Mouse (Mus musculus) embryonic facial prominence, embryonic 12.5 days (tissue): ENCODE results near the gene Polg2. TPM values are rescaled to one million over a fixed set of nuclear protein-coding genes. Genes with fewer than 3 reads are reported as not detected.
"Not testable (repeated sequence)": the region's sequence is repeated elsewhere in the genome, so short reads cannot be mapped to it uniquely, and the experiment has no call there.

Source experiments
- ATAC-seq: fragments of 200-750 bp; cut with Nextera tagmentation; 2 replicates; pipeline ENCODE4 v1.8.0; 2017; ENCODE audit not compliant: insufficient number of reproducible peaks, insufficient read depth, low FRiP score, low TSS enrichment
- H3K27ac ChIP-seq: fragments of 300-500 bp; sonication (generic); 2 replicates; pipeline ENCODE4 v1.5.1; 2016; ENCODE audit warnings: mild to moderate bottlenecking
- H3K27me3 ChIP-seq: fragments of 300-500 bp; sonication (generic); 2 replicates; pipeline ENCODE4 v1.6.1; 2016; ENCODE audit warnings: mild to moderate bottlenecking, moderate library complexity
- H3K36me3 ChIP-seq: fragments of 300-500 bp; sonication (generic); 2 replicates; pipeline ENCODE4 v1.6.1; 2016; ENCODE audit warnings: mild to moderate bottlenecking
- H3K4me1 ChIP-seq: fragments of 300-500 bp; sonication (generic); 2 replicates; pipeline ENCODE4 v1.6.1; 2016
- H3K4me2 ChIP-seq: fragments of 300-500 bp; sonication (generic); replicated peaks from 2 replicates; pipeline ENCODE4 v1.6.1; 2016; ENCODE audit warnings: mild to moderate bottlenecking, moderate library complexity
- H3K4me3 ChIP-seq: fragments of 300-500 bp; sonication (generic); 2 replicates; pipeline ENCODE4 v1.5.1; 2016; ENCODE audit warnings: mild to moderate bottlenecking
- H3K9ac ChIP-seq: fragments of 300-500 bp; sonication (generic); 2 replicates; pipeline ENCODE4 v1.6.1; 2016; ENCODE audit warnings: mild to moderate bottlenecking, moderate library complexity
- H3K9me3 ChIP-seq: fragments of 300-500 bp; sonication (generic); 2 replicates; pipeline ENCODE4 v1.6.1; 2016; ENCODE audit warnings: mild to moderate bottlenecking, moderate library complexity
- WGBS: fragments of 180-500 bp; shearing (Covaris S2); methylation state at CpG from one replicate; pipeline ENCODE4 v1.1.7; 2016; 5-methylcytosine and 5-hydroxymethylcytosine counted together
- polyA plus RNA-seq: library from polyadenylated mRNA; unstranded; fragments of >200 nt; fragmentation: Nextera tagmentation; extraction: Ambion mirVana; gene quantifications from 2 replicates; pipeline ENCODE4 v1.2.1, GENCODE M21; 2016

Gene Polg2
- polyA plus RNA-seq, 1 experiment from 2014 or later: 14.3 TPM

GRCm38 (mm10) chr11:106740724-106741123 is 38.6 kb downstream of the Polg2 start:
- H3K4me1 ChIP-seq, H3K9ac ChIP-seq, H3K4me2 ChIP-seq, H3K4me3 ChIP-seq, ATAC-seq, H3K27ac ChIP-seq, H3K36me3 ChIP-seq, H3K9me3 ChIP-seq, H3K27me3 ChIP-seq: not testable (repeated sequence)
- 90% methylated on average over 5 of the region's 8 CpGs for WGBS

DNA sequence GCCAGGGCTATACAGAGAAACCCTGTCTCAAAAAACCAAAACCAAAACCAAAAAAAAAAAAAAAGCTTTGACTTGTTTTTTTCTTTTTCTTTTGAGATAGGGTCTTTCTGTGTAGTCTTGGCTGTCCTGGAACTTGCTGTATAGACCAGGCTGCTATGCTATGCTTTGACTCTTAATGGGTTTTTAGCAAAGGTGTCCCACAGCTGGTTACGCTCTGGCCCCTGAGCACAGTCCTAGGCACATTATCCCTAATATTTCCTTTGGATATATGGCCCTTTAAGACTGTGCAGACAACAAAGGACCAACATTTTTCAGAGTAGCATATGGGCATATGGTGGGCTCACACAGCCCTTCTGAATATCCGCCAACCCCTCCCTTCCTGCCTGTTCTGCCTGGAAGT is 40.2 kb downstream of the Polg2 start:
- Histone ChIP-seq H3K9ac (no peak overlapping the region), H3K27ac (no peak overlapping the region), H3K36me3 (no peaks in the 10 kb centered on the region), H3K4me1 (peaks cover 7% of the 10 kb centered on the region; the same call in 1 of the 2 replicates), H3K9me3 (no peaks in the 10 kb centered on the region), H3K4me2 (no peak overlapping the region), H3K27me3 (no peaks in the 10 kb centered on the region), H3K4me3 (no peak overlapping the region)
- no peak for ATAC-seq
- WGBS: 98% methylated on average over 2 of the region's 2 CpGs

DNA sequence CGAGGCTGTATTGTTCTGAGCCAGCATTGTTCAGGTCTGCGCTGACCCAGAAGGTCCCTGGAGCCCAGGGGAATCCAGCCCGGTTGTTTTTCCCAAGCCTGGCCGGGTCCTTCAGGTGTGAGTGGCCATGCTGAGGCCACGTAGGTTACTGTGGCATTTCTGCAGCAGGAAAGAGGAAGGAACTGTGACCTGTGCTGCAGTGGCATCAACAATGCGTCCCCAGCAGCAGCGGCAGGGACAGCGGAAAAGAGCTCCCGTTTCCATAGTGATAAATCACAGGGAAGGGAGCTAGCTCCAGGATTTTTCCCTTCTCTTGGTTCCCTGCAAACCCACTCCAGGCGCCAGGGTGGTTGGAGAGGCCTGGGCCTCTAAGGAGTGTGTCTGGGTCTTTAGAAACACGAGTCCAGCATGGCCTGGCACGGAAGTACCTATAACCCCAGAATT is 42.1 kb downstream of the Polg2 start:
- Histone ChIP-seq H3K9me3 (no peaks in the 10 kb centered on the region), H3K4me3 (no peak overlapping the region), H3K36me3 (no peaks in the 10 kb centered on the region), H3K27ac (0 out of 2 replicates have a peak overlapping the region, but pooled peaks have one; percentile 25), H3K9ac (no peak overlapping the region), H3K4me1 (peaks cover 7% of the 10 kb centered on the region; the same call in 1 of the 2 replicates), H3K4me2 (no peak overlapping the region), H3K27me3 (no peaks in the 10 kb centered on the region)
- ATAC-seq: peak; percentile 10; the same call in 1 of the 2 replicates
- WGBS: 20% methylated on average over 12 of the region's 12 CpGs

DNA sequence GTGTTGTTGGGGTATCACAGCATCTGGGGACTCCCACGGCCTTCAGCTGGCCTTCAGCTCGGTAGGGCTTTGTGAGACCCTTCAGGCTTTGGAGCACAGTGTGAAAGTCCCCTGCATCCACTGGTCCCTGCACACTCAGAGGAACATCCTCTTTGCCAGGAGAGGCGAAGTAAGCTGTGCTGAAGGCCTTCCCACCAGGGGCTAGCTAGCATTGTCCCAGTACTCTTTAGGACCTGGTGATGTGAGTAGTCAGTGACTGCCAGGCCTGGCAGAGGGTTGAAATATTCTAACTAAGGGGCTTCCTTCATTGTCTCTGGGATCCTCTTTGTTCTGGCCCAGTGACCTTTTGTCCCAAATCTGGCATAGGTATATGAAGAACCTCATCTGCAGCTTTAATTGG is 42.7 kb downstream of the Polg2 start:
- Histone ChIP-seq H3K36me3 (no peaks in the 10 kb centered on the region), H3K27me3 (no peaks in the 10 kb centered on the region), H3K4me2 (no peak overlapping the region), H3K27ac (0 out of 2 replicates have a peak overlapping the region, but pooled peaks have one; percentile 25), H3K9ac (no peak overlapping the region), H3K9me3 (no peaks in the 10 kb centered on the region), H3K4me1 (peaks cover 7% of the 10 kb centered on the region; the same call in 1 of the 2 replicates), H3K4me3 (no peak overlapping the region)
- no peak for ATAC-seq
- 70% methylated on average over 3 of the region's 3 CpGs for WGBS

GRCm38 (mm10) chr11:106730714-106731113 is 48.6 kb downstream of the Polg2 start:
- 82% methylated on average over 4 of the region's 4 CpGs for WGBS
- H3K9me3 ChIP-seq: no peaks in the 10 kb centered on the region
- no peak overlapping the region for H3K9ac ChIP-seq
- no peak overlapping the region for H3K4me3 ChIP-seq
- H3K27me3 ChIP-seq: no peaks in the 10 kb centered on the region
- H3K4me1 ChIP-seq: peaks cover 10% of the 10 kb centered on the region
- ATAC-seq: no peak
- no peaks in the 10 kb centered on the region for H3K36me3 ChIP-seq
- H3K4me2 ChIP-seq: no peak overlapping the region
- no peak overlapping the region for H3K27ac ChIP-seq

GRCm38 (mm10) chr11:106729656-106730055 is 49.7 kb downstream of the Polg2 start:
- H3K36me3 ChIP-seq: no peaks in the 10 kb centered on the region
- H3K27me3 ChIP-seq: no peaks in the 10 kb centered on the region
- 96% methylated on average over 1 of the region's 1 CpGs for WGBS
- no peak for ATAC-seq
- H3K4me3 ChIP-seq: no peak overlapping the region
- no peak overlapping the region for H3K27ac ChIP-seq
- H3K9ac ChIP-seq: no peak overlapping the region
- no peaks in the 10 kb centered on the region for H3K9me3 ChIP-seq
- H3K4me2 ChIP-seq: no peak overlapping the region
- peaks cover 10% of the 10 kb centered on the region for H3K4me1 ChIP-seq

DNA sequence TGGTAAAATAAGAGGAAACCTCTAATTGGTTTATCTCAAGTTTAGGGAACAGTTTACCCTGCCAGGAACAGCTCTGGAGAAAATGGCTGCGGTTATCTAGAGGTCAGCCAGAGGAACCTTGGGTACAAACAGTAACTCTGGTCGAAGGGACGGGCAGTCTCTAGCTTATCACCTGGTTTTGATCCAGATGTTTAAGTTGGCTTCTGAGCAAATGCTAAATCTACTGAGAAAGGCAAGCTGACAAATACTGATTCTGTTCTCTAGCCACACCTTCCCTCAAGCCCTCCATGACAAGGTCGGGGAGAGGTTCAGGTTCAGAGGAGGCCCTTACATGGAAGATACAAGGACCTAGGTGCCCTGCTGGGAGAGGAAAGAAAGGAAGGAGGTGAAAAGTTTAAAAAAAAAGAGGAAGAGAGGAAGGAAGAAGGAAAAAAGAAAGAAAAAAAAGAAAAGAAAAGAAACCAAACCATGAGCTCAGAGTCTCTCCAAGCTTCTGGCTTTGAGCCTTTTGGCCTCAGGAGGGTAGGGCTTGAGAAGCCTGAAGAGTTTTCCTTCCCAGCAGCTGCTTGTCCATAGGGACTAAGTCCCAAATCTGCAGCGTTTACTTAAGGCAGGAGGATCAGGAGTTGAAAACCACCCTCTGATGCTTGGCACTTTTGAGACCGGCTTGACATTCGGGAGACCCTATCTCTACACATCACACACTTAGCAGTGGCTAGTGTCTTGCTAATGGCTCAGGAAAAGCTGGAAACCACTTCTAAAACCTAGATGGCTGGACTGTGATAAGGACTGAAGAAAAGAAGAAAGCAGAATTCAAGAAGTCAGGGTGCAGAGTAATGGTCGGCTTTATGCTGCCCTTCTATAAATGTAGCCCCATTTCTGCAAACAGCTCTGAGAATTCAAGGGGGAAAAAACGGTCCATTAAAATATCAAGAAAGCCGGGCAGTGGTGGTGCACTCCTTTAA is 50.7 kb downstream of the Polg2 start:
- WGBS: 68% methylated on average over 10 of the region's 10 CpGs

GRCm38 (mm10) chr11:106727967-106728366 is 51.4 kb downstream of the Polg2 start:
- no peak overlapping the region for H3K4me3 ChIP-seq
- H3K27ac ChIP-seq: peak overlapping the region; percentile 41; the same call in 1 of the 2 replicates
- no peaks in the 10 kb centered on the region for H3K27me3 ChIP-seq
- H3K9me3 ChIP-seq: no peaks in the 10 kb centered on the region
- no peak overlapping the region for H3K4me2 ChIP-seq
- peaks cover 11% of the 10 kb centered on the region for H3K4me1 ChIP-seq
- ATAC-seq: no peak
- no peak overlapping the region for H3K9ac ChIP-seq
- no peaks in the 10 kb centered on the region for H3K36me3 ChIP-seq
- 19% methylated on average over 5 of the region's 5 CpGs for WGBS

More for the DNA sequence above, 50.7 kb downstream of the Polg2 start:
- H3K4me3 ChIP-seq: no peak overlapping the region
- peaks cover 10% of the 10 kb centered on the region for H3K4me1 ChIP-seq
- H3K9me3 ChIP-seq: no peaks in the 10 kb centered on the region
- H3K36me3 ChIP-seq: no peaks in the 10 kb centered on the region
- no peak for ATAC-seq
- H3K27me3 ChIP-seq: no peaks in the 10 kb centered on the region
- no peak overlapping the region for H3K9ac ChIP-seq
- peak overlapping the region; percentile 41; the same call in 1 of the 2 replicates for H3K27ac ChIP-seq
- no peak overlapping the region for H3K4me2 ChIP-seq

DNA sequence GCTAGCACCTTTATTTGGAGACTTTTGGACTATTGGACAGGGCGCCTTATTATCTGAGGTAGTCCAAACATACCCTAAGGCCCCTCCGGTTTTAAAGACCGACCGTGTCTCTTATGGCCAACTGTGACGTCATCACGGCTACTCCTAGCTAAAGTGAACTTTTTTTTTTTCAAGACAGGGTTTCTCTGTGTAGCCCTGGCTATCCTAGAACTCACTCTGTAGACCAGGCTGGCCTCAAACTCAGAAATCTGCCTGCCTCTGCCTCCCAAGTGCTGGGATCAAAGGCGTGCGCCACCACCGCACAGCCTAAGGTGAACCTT is 54.5 kb downstream of the Polg2 start:
- not testable (repeated sequence) for H3K4me3 ChIP-seq, ATAC-seq, H3K36me3 ChIP-seq, H3K9ac ChIP-seq, H3K27me3 ChIP-seq, H3K9me3 ChIP-seq, H3K4me2 ChIP-seq, H3K27ac ChIP-seq
- WGBS: 93% methylated on average over 9 of the region's 9 CpGs
- peaks cover 14% of the 10 kb centered on the region for H3K4me1 ChIP-seq

DNA sequence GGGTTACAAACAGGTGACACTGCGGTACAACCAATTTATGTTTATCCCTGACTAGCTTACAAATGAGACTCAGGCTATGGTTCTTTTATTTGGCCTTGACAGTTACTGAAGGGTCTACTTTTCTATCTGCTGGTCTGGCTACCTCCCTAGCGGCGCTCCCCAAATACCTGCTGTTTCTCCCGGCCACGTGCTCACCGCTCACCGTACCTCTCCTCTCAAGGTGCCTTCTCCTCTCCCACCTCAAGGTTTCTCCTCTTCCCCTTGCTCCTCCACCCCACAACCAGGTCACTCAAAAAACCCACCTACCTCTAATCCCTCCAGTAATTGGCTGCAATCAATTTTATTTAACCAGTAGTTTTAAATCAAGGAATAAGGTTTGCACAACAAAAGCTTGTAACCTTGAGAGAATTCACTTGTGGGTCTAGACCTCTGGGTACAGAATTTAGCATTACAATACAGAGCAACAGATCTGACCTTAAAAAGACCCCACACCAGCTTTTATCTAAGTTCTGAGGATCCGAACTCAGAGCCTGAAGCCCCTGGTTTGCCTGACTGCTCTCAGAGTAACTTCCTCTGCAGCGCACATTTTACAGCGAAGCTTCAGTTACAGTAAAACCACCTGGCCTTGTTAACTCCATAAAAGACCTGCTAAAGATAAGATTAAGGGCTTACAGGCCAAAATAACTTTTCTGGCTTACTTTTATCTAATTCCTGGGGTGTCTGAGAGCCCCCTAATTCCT is 55.0 kb downstream of the Polg2 start:
- Histone ChIP-seq H3K36me3 (no peaks in the 10 kb centered on the region), H3K27ac (no peak overlapping the region), H3K4me2 (no peak overlapping the region), H3K9ac (no peak overlapping the region), H3K4me1 (peaks cover 14% of the 10 kb centered on the region), H3K4me3 (no peak overlapping the region), H3K27me3 (no peaks in the 10 kb centered on the region), H3K9me3 (no peaks in the 10 kb centered on the region)
- no peak for ATAC-seq
- WGBS: 85% methylated on average over 10 of the region's 10 CpGs

- Histone ChIP-seq H3K4me1 (peaks cover 13% of the 10 kb centered on the region), H3K9ac (no peak overlapping the region), H3K36me3 (no peaks in the 10 kb centered on the region), H3K27me3 (no peaks in the 10 kb centered on the region), H3K4me2 (no peak overlapping the region), H3K9me3 (no peaks in the 10 kb centered on the region), H3K4me3 (no peak overlapping the region), H3K27ac (no peak overlapping the region)
- 77% methylated on average over 15 of the region's 15 CpGs for WGBS
- no peak for ATAC-seq
These were observed 55.7 kb downstream of the Polg2 start for GRCm38 (mm10) chr11:106723611-106724125.
